Mouse (Mus musculus) liver, embryonic 14.5 days (tissue): ENCODE data around the gene Mfsd6l. TPM values are rescaled to one million over a fixed set of nuclear protein-coding genes. Genes with fewer than 3 reads are reported as not detected.

Source experiments
- ATAC-seq: fragments of 200-750 bp; cut with Nextera tagmentation; 2 replicates; pipeline ENCODE4 v1.8.0; 2017; ENCODE audit warnings: moderate number of reproducible peaks, mild to moderate bottlenecking, moderate library complexity; ENCODE audit not compliant: insufficient read depth
- DNase-seq, 3 experiments: peaks; one replicate each; pipeline ENCODE4 v3.0.0-alpha.2; 2012 to 2013; ENCODE audit warnings: low read depth in 3 of 3, low spot score in 3 of 3
- H3K27ac ChIP-seq: fragments of 300-500 bp; sonication (generic); 2 replicates; pipeline ENCODE4 v1.5.1; 2014; ENCODE audit warnings: moderate library complexity, mild to moderate bottlenecking, control low read depth, inconsistent platforms
- H3K27me3 ChIP-seq: fragments of 300-500 bp; sonication (generic); 2 replicates; pipeline ENCODE4 v1.6.1; 2014; ENCODE audit warnings: mild to moderate bottlenecking, low read length, moderate library complexity; ENCODE audit not compliant: control insufficient read depth, insufficient read depth
- H3K36me3 ChIP-seq: fragments of 300-500 bp; sonication (generic); replicated peaks from 2 replicates; pipeline ENCODE4 v1.6.1; 2014; ENCODE audit warnings: low read depth; ENCODE audit not compliant: control insufficient read depth, insufficient read depth
- H3K4me1 ChIP-seq, 2 experiments: fragments of 200-500 bp in 1 of 2; fragments of 300-500 bp in 1 of 2; sonication (generic) in 1 of 2; replicated peaks; 2 replicates each; pipeline ENCODE4 v1.6.1; 2012 to 2014; ENCODE audit warnings: antibody characterized with exemption in 1 of 2, inconsistent platforms in 1 of 2, low read length in 1 of 2; ENCODE audit not compliant: control insufficient read depth in 2 of 2, insufficient read depth in 2 of 2
- H3K4me2 ChIP-seq: fragments of 300-500 bp; sonication (generic); 2 replicates; pipeline ENCODE4 v1.6.1; 2014; ENCODE audit warnings: low read depth, mild to moderate bottlenecking, control low read depth, moderate library complexity
- H3K4me3 ChIP-seq, 2 experiments: fragments of 200-500 bp in 1 of 2; fragments of 300-500 bp in 1 of 2; sonication (generic) in 1 of 2; 2 replicates each; pipeline ENCODE4 v1.5.1; 2012 to 2014; ENCODE audit warnings: low read depth in 2 of 2, low read length in 2 of 2, mild to moderate bottlenecking in 2 of 2, control low read depth in 1 of 2, inconsistent platforms in 1 of 2, moderate library complexity in 1 of 2; ENCODE audit not compliant: insufficient read depth in 1 of 2
- H3K9ac ChIP-seq: fragments of 300-500 bp; sonication (generic); replicated peaks from 2 replicates; pipeline ENCODE4 v1.6.1; 2014; ENCODE audit warnings: mild to moderate bottlenecking, control low read depth, moderate library complexity
- H3K9me3 ChIP-seq: fragments of 300-500 bp; sonication (generic); 2 replicates; pipeline ENCODE4 v1.6.1; 2016; ENCODE audit warnings: low read length, mixed read lengths; ENCODE audit not compliant: control insufficient read depth
- CTCF ChIP-seq: IDR thresholded peaks from 2 replicates; pipeline ENCODE4 v1.5.1; 2016; ENCODE audit warnings: antibody characterized with exemption, low read depth, control low read depth
- EP300 ChIP-seq: IDR thresholded peaks from 2 replicates; pipeline ENCODE4 v1.6.1; 2016; ENCODE audit warnings: antibody characterized with exemption, low read depth
- WGBS: fragments of 180-500 bp; shearing (Covaris S2); extraction: QIAGEN DNeasy Blood & Tissue Kit; methylation state at CpG from one replicate; pipeline ENCODE4 v1.1.7; 2014; ENCODE audit not compliant: insufficient replicate concordance; 5-methylcytosine and 5-hydroxymethylcytosine counted together
- polyA plus RNA-seq, 2 experiments: library from polyadenylated mRNA; depleted of rRNA in 1 of 2; stranded (reverse) in 1 of 2; unstranded in 1 of 2; fragments of >200 nt; fragmentation: Nextera tagmentation in 1 of 2; extraction: Ambion mirVana in 1 of 2; gene quantifications; 2 replicates each; pipeline versions ENCODE4 v1.2.1 to v1.2.3; 2012 to 2014

The Mfsd6l gene
- polyA plus RNA-seq, 2 experiments = 0.06 to 0.07 TPM

DNA sequence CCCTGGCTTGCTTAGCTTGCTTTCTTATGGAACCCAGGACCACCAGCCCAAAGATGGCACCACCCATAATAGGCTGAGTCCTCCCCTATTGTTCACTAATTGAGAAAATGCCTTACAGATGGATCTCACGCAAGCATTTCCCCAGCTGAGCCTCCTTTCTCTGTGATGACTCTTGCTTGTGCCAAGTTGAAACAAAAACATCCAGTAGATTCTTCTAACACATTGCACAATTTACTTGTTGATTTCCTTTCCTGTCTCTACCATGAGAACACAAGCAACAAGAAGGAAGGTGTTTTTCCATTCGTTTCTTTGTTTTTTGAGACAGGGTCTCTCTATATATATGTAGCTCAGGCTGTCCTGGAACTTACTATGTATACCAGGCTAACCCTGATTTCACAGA, 51.1 kb downstream of the Mfsd6l start:
- Histone ChIP-seq H3K9me3 (no peaks in the 10 kb centered on the region), H3K4me1 (peaks cover 0 to 5% of the 10 kb centered on the region in 2 experiments; a peak in 1 of 4 replicates), H3K4me2 (no peak overlapping the region), H3K9ac (no peak overlapping the region), H3K27ac (no peak overlapping the region), H3K27me3 (no peaks in the 10 kb centered on the region), H3K36me3 (no peaks in the 10 kb centered on the region), H3K4me3 (no peak overlapping the region)
- no peak for ATAC-seq
- no peak for DNase-seq
- TF ChIP-seq CTCF (no peak), EP300 (no peak)
- 62% methylated on average over 2 of the region's 2 CpGs for WGBS

Other genes starting within 250 kb of the Mfsd6l start
- 0.15 and 0.23 TPM in 2 replicates for gene Ntn1, start 155.4 kb upstream of the Mfsd6l start, polyA plus RNA-seq (2012; rRNA removed)
- gene Ntn1, start 155.4 kb upstream of the Mfsd6l start, polyA plus RNA-seq (2014; fragmentation: Nextera tagmentation; extraction: Ambion mirVana) = 0.06 TPM in 1 of 2 replicates, not detected in the other
- 0.66 and 0.76 TPM in 2 replicates for gene Pik3r5, start 124.1 kb upstream of the Mfsd6l start, polyA plus RNA-seq (2012; rRNA removed)
- gene Pik3r5, start 124.1 kb upstream of the Mfsd6l start, polyA plus RNA-seq (2014; fragmentation: Nextera tagmentation; extraction: Ambion mirVana) = 0.38 and 0.46 TPM in 2 replicates
- 1.2 and 1.3 TPM in 2 replicates for gene Pik3r6, start 53.2 kb upstream of the Mfsd6l start, polyA plus RNA-seq (2012; rRNA removed)
- gene Pik3r6, start 53.2 kb upstream of the Mfsd6l start, polyA plus RNA-seq (2014; fragmentation: Nextera tagmentation; extraction: Ambion mirVana) = 0.87 and 1.5 TPM in 2 replicates
- gene Ccdc42, start 30.8 kb downstream of the Mfsd6l start, polyA plus RNA-seq (2012; rRNA removed) = 0.04 and 0.13 TPM in 2 replicates
- gene Ccdc42, start 30.8 kb downstream of the Mfsd6l start, polyA plus RNA-seq (2014; fragmentation: Nextera tagmentation; extraction: Ambion mirVana) = 0.13 TPM in 1 of 2 replicates, not detected in the other
- gene Myh10, start 135.4 kb downstream of the Mfsd6l start, polyA plus RNA-seq (2012; rRNA removed) = 24.4 and 28.4 TPM in 2 replicates
- gene Myh10, start 135.4 kb downstream of the Mfsd6l start, polyA plus RNA-seq (2014; fragmentation: Nextera tagmentation; extraction: Ambion mirVana) = 14.9 and 19.4 TPM in 2 replicates